In the genomic region with DNA sequence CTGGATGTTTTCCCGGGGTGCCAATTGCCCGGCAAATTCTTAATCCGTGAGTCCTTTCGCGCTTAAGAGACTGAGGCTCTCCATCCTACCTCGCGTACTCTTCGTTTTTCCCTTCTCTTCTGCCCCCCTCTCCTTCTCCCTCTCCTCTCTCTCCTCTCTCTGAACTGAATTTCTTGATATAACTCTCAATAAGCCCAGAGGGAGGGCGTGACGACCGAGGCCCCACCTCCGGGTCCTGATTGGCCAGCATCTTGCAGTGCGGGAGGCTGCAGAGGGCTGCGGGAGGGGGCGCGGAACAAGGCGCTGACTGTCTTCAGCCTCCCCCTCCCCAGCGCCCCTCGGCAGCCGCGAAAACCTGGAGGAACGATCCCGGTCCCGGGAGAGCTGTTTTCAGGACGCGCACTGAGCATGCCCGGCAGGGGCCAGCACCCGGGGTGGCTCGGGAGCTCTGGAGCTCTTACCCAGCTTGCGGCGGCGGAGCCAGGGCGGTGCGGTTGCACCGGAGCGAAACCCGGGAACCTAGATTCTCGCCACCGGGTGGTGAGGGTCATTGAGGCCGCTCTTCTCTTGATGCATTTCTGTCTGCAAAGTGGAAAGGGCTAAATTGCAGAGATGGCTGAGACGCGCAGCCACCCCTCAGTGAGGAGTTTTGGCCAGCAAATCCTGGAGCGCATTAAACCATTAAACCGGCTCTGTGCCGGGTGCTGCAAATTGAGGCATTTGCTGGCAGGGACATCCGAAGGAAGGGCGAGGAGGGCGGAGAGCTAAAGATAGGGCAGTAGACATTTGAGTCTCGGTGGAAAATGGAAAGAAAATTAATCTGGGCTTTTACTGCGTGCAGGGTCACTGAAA, we compare ENCODE assay signal across 8 mouse cellular contexts. TPM values are rescaled to one million over a fixed set of nuclear protein-coding genes. Genes with fewer than 3 reads are reported as not detected.
DNase-seq lines count a peak whose midpoint lies in the region; ATAC-seq and TF ChIP-seq lines count a peak whose summit lies in the region.

Gene Pcdh9, minus strand, starts transcription at position 161 of the 852 bp plus-strand sequence.

- H3K4me2 ChIP-seq in forebrain, embryonic 16.5 days (ENCODE audit: low read length): peak within 1 kb of the TSS; percentile 72
- peak within 1 kb of the TSS; percentile 48 for H3K4me2 ChIP-seq in liver, embryonic 15.5 days

- H3K9me3 ChIP-seq in E14TG2a.4 (ENCODE audit: low read length): no peaks in the 10 kb centered on the region
- H3K9me3 ChIP-seq in forebrain, embryonic 16.5 days (ENCODE audit: control insufficient read depth, low read length): no peaks in the 10 kb centered on the region
- no peaks in the 10 kb centered on the region for H3K9me3 ChIP-seq in liver, embryonic 15.5 days (replicated peaks)

- WGBS in forebrain, embryonic 16.5 days: under 1% methylated on average over 50 of the region's 50 CpGs
- under 1% methylated on average over 50 of the region's 50 CpGs for WGBS in liver, embryonic 15.5 days (ENCODE audit: insufficient replicate concordance)

- peak within 1 kb of the TSS; percentile 81 for H3K4me3 ChIP-seq in E14TG2a.4 (replicated peaks; ENCODE audit: low read length)
- H3K4me3 ChIP-seq in forebrain, embryonic 16.5 days (replicated peaks; ENCODE audit: low read length): peak within 1 kb of the TSS; percentile 60
- peak within 1 kb of the TSS; percentile 36 for H3K4me3 ChIP-seq in liver, embryonic 15.5 days (replicated peaks)

- ATAC-seq in forebrain, embryonic 16.5 days: peak; percentile 99
- 0 out of 2 replicates have a peak, but pooled peaks have one; percentile 40 for ATAC-seq in liver, embryonic 15.5 days (ENCODE audit: insufficient read depth)

- peak; percentile 97 for DNase-seq in cerebellum, adult 11-12 months
- DNase-seq in heart, postnatal 14 days: peak; percentile 80
- peak; percentile 97 for DNase-seq in layer of hippocampus, adult 11-12 months (ENCODE audit: low spot score)
- DNase-seq in ovary, adult 18-20 months (ENCODE audit: low spot score): peak; percentile 85
- peak; percentile 46 to 57 for DNase-seq in urinary bladder, adult 18-20 months (ENCODE audit: low spot score in 2 of 2)

- H3K27ac ChIP-seq in forebrain, embryonic 16.5 days (ENCODE audit: low read length): peak within 1 kb of the TSS; percentile 92
- no peak within 1 kb of the TSS for H3K27ac ChIP-seq in liver, embryonic 15.5 days (replicated peaks)

- intact Hi-C loops in heart, postnatal 14 days (cut with DNase I): no loop called here

- no peak for TF ChIP-seq CTCF in E14TG2a.4 (conservative IDR thresholded peaks at IDR 0.05; ENCODE audit: low read length)

- H3K4me1 ChIP-seq in E14TG2a.4 (replicated peaks; ENCODE audit: low read depth, low read length): peaks cover 13% of the 10 kb centered on the region
- peaks cover 33% of the 10 kb centered on the region for H3K4me1 ChIP-seq in forebrain, embryonic 16.5 days (replicated peaks; ENCODE audit: control insufficient read depth, insufficient read depth, low read length)
- H3K4me1 ChIP-seq in liver, embryonic 15.5 days (replicated peaks): no peaks in the 10 kb centered on the region

- H3K36me3 ChIP-seq in E14TG2a.4 (ENCODE audit: insufficient read depth, low read length): no peaks in the 10 kb centered on the region
- H3K36me3 ChIP-seq in forebrain, embryonic 16.5 days (ENCODE audit: control insufficient read depth, insufficient read depth): 0 out of 2 replicates have a peak, but pooled peaks cover 2% of the 10 kb centered on the region
- H3K36me3 ChIP-seq in liver, embryonic 15.5 days (replicated peaks): no peaks in the 10 kb centered on the region

- H3K27me3 ChIP-seq in E14TG2a.4 (ENCODE audit: insufficient read depth, low read length): peaks cover 55% of the 10 kb centered on the region
- no peaks in the 10 kb centered on the region for H3K27me3 ChIP-seq in forebrain, embryonic 16.5 days (replicated peaks; ENCODE audit: control insufficient read depth, insufficient read depth, low read length)
- peaks cover 28% of the 10 kb centered on the region for H3K27me3 ChIP-seq in liver, embryonic 15.5 days

- H3K9ac ChIP-seq in forebrain, embryonic 16.5 days (replicated peaks; ENCODE audit: low read depth, low read length): peak within 1 kb of the TSS; percentile 75
- no peak within 1 kb of the TSS for H3K9ac ChIP-seq in liver, embryonic 15.5 days

RNA-seq across cellular contexts. Expression of gene Pcdh9, which starts in this region (rescaled TPM):
- polyA plus RNA-seq in forebrain, embryonic 16.5 days (2015; fragmentation: Nextera tagmentation; extraction: Ambion mirVana): 121 and 141 TPM in 2 replicates
- 1 to 10 TPM; 2.5 TPM for total RNA-seq in heart, postnatal 14 days (2021)
- polyA plus RNA-seq in liver, embryonic 15.5 days (2015; fragmentation: Nextera tagmentation; extraction: Ambion mirVana): 0.40 and 0.54 TPM in 2 replicates

Comparison
In these comparisons a context has a peak if more than half of its experiments do, and no peak if none do; other contexts are left out.
1. RNA of gene Pcdh9 (polyA plus RNA-seq): 121 to 141 TPM in forebrain, embryonic 16.5 days; 0.40 to 0.54 TPM in liver, embryonic 15.5 days; every median in the first group is over 10 times any median in the second.
2. Peak in ATAC-seq, H3K4me3 ChIP-seq and H3K4me2 ChIP-seq in liver, embryonic 15.5 days; RNA of the gene not detected or under 1 TPM.
3. Peak in every context shown above with its lines, with median percentiles within 50 percentile points of each other: H3K4me3 ChIP-seq and DNase-seq.